Mouse (Mus musculus): ENCODE measurements around the gene Castor2. TPM values are rescaled to one million over a fixed set of nuclear protein-coding genes. Genes with fewer than 3 reads are reported as not detected.

The Castor2 gene
- total and polyA plus RNA-seq, 3 experiments, result 14.2 to 21.1 (median 20.7) TPM

DNA sequence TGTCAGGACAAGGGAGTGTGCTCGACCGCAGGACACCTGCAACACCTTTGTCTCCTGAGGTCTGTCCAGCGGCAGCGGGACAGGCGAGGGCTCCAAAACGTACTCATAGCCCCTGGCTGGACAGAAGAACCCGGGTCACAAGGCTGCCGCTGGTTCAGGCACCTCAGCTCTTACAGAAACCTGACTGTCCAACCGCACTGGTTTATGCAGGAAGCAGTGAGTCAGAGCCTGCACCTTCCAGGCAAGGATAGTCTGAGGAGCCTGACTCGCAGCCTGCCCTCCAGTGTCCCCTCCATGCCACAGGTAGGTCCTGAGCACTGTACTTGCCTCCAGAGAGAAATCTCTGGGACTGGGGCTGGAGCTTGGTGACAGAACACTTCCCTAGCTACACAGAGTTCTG lies 69.7 kb downstream of the Castor2 start:
- Histone ChIP-seq H3K36me3 (ENCODE audit: control insufficient read depth, insufficient read depth, low read length) (no peaks in the 10 kb centered on the region), H3K4me3 (no peak overlapping the region), H3K27ac (no peak overlapping the region), H3K79me2 (replicated peaks; ENCODE audit: control insufficient read depth, insufficient read depth, low read length) (no peaks in the 10 kb centered on the region; the same call in 1 of the 2 replicates), H3K4me1 (ENCODE audit: control insufficient read depth, insufficient read depth, low read length) (no peaks in the 10 kb centered on the region), H3K27me3 (ENCODE audit: control insufficient read depth, insufficient read depth, low read length) (no peaks in the 10 kb centered on the region), H3K9ac (ENCODE audit: low read depth, low read length) (no peak overlapping the region)
- no peak for TF ChIP-seq CTCF (IDR thresholded peaks at IDR 0.05)
- no peak for TF ChIP-seq POLR2A (IDR thresholded peaks at IDR 0.05; ENCODE audit: insufficient read depth, low read depth, low read length)
- TF ChIP-seq EP300 (IDR thresholded peaks at IDR 0.05; ENCODE audit: insufficient read depth, low read depth, low read length), result no peak
- WGBS, result 94% methylated on average over 10 of the region's 10 CpGs
- intact Hi-C loops (cut with DNase I), result no loop called here
- DNase-seq, result no peak

DNA sequence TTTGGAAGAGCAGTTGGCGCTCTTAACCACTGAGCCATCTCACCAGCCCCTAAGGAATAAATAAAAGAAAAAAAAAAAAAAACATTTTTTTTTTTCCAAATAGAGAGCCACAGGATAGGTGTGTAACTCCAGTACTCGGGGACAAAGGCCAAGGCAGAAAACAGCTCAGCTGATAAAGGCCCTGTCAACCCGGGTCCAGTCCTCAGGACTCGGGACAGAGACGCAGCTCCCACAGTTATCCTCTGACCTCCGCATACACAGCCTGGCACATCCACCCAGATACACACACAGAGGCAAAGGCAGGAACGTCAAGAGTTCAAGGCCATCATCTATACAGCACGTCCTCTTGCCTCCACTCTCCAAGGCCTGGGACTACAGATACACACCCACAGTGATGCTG lies 70.7 kb downstream of the Castor2 start:
- DNase-seq, result no peak
- H3K4me1 ChIP-seq (ENCODE audit: control insufficient read depth, insufficient read depth, low read length), result no peaks in the 10 kb centered on the region
- TF ChIP-seq CTCF (IDR thresholded peaks at IDR 0.05), result no peak
- no peak for TF ChIP-seq EP300 (IDR thresholded peaks at IDR 0.05; ENCODE audit: insufficient read depth, low read depth, low read length)
- TF ChIP-seq POLR2A (IDR thresholded peaks at IDR 0.05; ENCODE audit: insufficient read depth, low read depth, low read length), result no peak
- H3K27me3 ChIP-seq (ENCODE audit: control insufficient read depth, insufficient read depth, low read length), result no peaks in the 10 kb centered on the region
- H3K4me3 ChIP-seq, result no peak overlapping the region
- WGBS, result 89% methylated on average over 8 of the region's 8 CpGs
- H3K36me3 ChIP-seq (ENCODE audit: control insufficient read depth, insufficient read depth, low read length), result no peaks in the 10 kb centered on the region
- intact Hi-C loops (cut with DNase I), result no loop called here
- no peak overlapping the region for H3K27ac ChIP-seq
- no peaks in the 10 kb centered on the region; the same call in 1 of the 2 replicates for H3K79me2 ChIP-seq (replicated peaks; ENCODE audit: control insufficient read depth, insufficient read depth, low read length)
- no peak overlapping the region for H3K9ac ChIP-seq (ENCODE audit: low read depth, low read length)

DNA sequence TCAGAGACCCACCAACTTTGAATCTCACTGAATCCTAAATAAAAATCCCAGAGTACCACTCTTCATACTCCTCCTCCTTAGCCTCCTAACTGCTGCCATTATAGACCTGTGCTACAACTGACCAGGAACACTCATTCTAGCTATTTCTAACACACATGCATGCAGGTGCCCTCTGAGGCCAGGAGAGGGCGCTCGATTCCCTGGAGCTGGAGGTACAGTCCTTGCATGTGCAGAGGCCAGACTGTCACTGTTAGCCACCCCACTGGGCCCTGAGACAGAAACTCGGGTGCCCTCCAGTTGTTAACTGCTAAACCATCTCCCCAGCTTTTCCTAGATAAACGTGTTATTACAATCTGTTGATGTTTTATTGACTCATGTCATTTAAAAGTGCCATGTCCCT lies 73.7 kb downstream of the Castor2 start:
- TF ChIP-seq CTCF (IDR thresholded peaks at IDR 0.05), result peak; percentile 62
- no peak for TF ChIP-seq POLR2A (IDR thresholded peaks at IDR 0.05; ENCODE audit: insufficient read depth, low read depth, low read length)
- no peak for TF ChIP-seq EP300 (IDR thresholded peaks at IDR 0.05; ENCODE audit: insufficient read depth, low read depth, low read length)
- H3K36me3 ChIP-seq (ENCODE audit: control insufficient read depth, insufficient read depth, low read length), result no peaks in the 10 kb centered on the region
- intact Hi-C loops (cut with DNase I), result no loop called here
- H3K79me2 ChIP-seq (replicated peaks; ENCODE audit: control insufficient read depth, insufficient read depth, low read length), result no peaks in the 10 kb centered on the region; the same call in 1 of the 2 replicates
- no peak overlapping the region for H3K27ac ChIP-seq
- no peak overlapping the region for H3K9ac ChIP-seq (ENCODE audit: low read depth, low read length)
- H3K27me3 ChIP-seq (ENCODE audit: control insufficient read depth, insufficient read depth, low read length), result no peaks in the 10 kb centered on the region
- DNase-seq, result no peak
- 41% methylated on average over 4 of the region's 4 CpGs for WGBS
- peaks cover 3% of the 10 kb centered on the region; the same call in 1 of the 2 replicates for H3K4me1 ChIP-seq (ENCODE audit: control insufficient read depth, insufficient read depth, low read length)
- no peak overlapping the region for H3K4me3 ChIP-seq

- Histone ChIP-seq H3K9ac (ENCODE audit: low read depth, low read length) (peak overlapping the region; percentile 77), H3K27ac (no peak overlapping the region), H3K4me3 (peak overlapping the region; percentile 98), H3K36me3 (ENCODE audit: control insufficient read depth, insufficient read depth, low read length) (no peaks in the 10 kb centered on the region), H3K4me1 (ENCODE audit: control insufficient read depth, insufficient read depth, low read length) (peaks cover 3% of the 10 kb centered on the region; the same call in 1 of the 2 replicates), H3K79me2 (replicated peaks; ENCODE audit: control insufficient read depth, insufficient read depth, low read length) (no peaks in the 10 kb centered on the region; the same call in 1 of the 2 replicates), H3K27me3 (ENCODE audit: control insufficient read depth, insufficient read depth, low read length) (no peaks in the 10 kb centered on the region)
- TF ChIP-seq EP300 (IDR thresholded peaks at IDR 0.05; ENCODE audit: insufficient read depth, low read depth, low read length) (no peak), CTCF (IDR thresholded peaks at IDR 0.05) (no peak), POLR2A (IDR thresholded peaks at IDR 0.05; ENCODE audit: insufficient read depth, low read depth, low read length) (no peak)
- DNase-seq, result no peak
- 13% methylated on average over 10 of the region's 10 CpGs for WGBS
- intact Hi-C loops (cut with DNase I), result loop anchor here (5.0 kb wide), 1 partner anchor 78 kb away; the partner anchor contains the start of gene Castor2
Observed at GRCm38 (mm10) chr5:134175696-134176095, 76.2 kb downstream of the Castor2 start.

GRCm38 (mm10) chr5:134176169-134176881 lies 76.8 kb downstream of the Castor2 start, which contains the start of gene Rcc1l:
Gene Rcc1l (minus strand): TSS chr5:134176774.
- H3K4me1 ChIP-seq (ENCODE audit: control insufficient read depth, insufficient read depth, low read length), result peaks cover 3% of the 10 kb centered on the region; the same call in 1 of the 2 replicates
- peak within 1 kb of the TSS; percentile 77 for H3K9ac ChIP-seq (ENCODE audit: low read depth, low read length)
- under 1% methylated on average over 71 of the region's 72 CpGs for WGBS
- TF ChIP-seq POLR2A (IDR thresholded peaks at IDR 0.05; ENCODE audit: insufficient read depth, low read depth, low read length) (peak; percentile 50; the same call in 1 of the 2 replicates), CTCF (IDR thresholded peaks at IDR 0.05) (no peak), EP300 (IDR thresholded peaks at IDR 0.05; ENCODE audit: insufficient read depth, low read depth, low read length) (peak; percentile 66; the same call in 1 of the 2 replicates)
- H3K79me2 ChIP-seq (replicated peaks; ENCODE audit: control insufficient read depth, insufficient read depth, low read length), result no peaks in the 10 kb centered on the region; the same call in 1 of the 2 replicates
- H3K27me3 ChIP-seq (ENCODE audit: control insufficient read depth, insufficient read depth, low read length), result no peaks in the 10 kb centered on the region
- DNase-seq, result peak; percentile 86 to 87
- no peaks in the 10 kb centered on the region for H3K36me3 ChIP-seq (ENCODE audit: control insufficient read depth, insufficient read depth, low read length)
- intact Hi-C loops (cut with DNase I), result loop anchor here (5.0 kb wide), 1 partner anchor 79 kb away; the partner anchor contains the start of gene Castor2
- peak within 1 kb of the TSS; percentile 98 for H3K4me3 ChIP-seq
- H3K27ac ChIP-seq, result peak within 1 kb of the TSS; percentile 69

- Histone ChIP-seq H3K36me3 (ENCODE audit: control insufficient read depth, insufficient read depth, low read length) (peaks cover 5% of the 10 kb centered on the region), H3K27ac (no peak overlapping the region), H3K4me1 (ENCODE audit: control insufficient read depth, insufficient read depth, low read length) (peaks cover 14% of the 10 kb centered on the region), H3K4me3 (no peak overlapping the region), H3K27me3 (ENCODE audit: control insufficient read depth, insufficient read depth, low read length) (no peaks in the 10 kb centered on the region), H3K9ac (ENCODE audit: low read depth, low read length) (no peak overlapping the region), H3K79me2 (replicated peaks; ENCODE audit: control insufficient read depth, insufficient read depth, low read length) (no peaks in the 10 kb centered on the region; the same call in 1 of the 2 replicates)
- TF ChIP-seq POLR2A (IDR thresholded peaks at IDR 0.05; ENCODE audit: insufficient read depth, low read depth, low read length) (no peak), EP300 (IDR thresholded peaks at IDR 0.05; ENCODE audit: insufficient read depth, low read depth, low read length) (no peak), CTCF (IDR thresholded peaks at IDR 0.05) (no peak)
- no peak for DNase-seq
- intact Hi-C loops (cut with DNase I), result loop anchor here (5.0 kb wide), 1 partner anchor 81 kb away; the partner anchor contains the start of gene Castor2
- 68% methylated on average over 7 of the region's 7 CpGs for WGBS
Observed at GRCm38 (mm10) chr5:134178536-134178935, 79.0 kb downstream of the Castor2 start.

Data from heart, adult 2 months (tissue).